Mouse (Mus musculus): ENCODE results near the gene Tlr9. TPM values are rescaled to one million over a fixed set of nuclear protein-coding genes. Genes with fewer than 3 reads are reported as not detected.
A peak's percentile ranks its signal among the peaks of the same experiment; 100 is the strongest.

Gene Tlr9
- polyA plus RNA-seq, 1 experiment: 3.8 TPM

- Histone ChIP-seq H3K27ac (ENCODE audit: insufficient read depth, low read depth, low read length) (0 out of 2 replicates have a peak overlapping the region, but pooled peaks have one; percentile 7), H3K36me3 (ENCODE audit: control insufficient read depth, insufficient read depth, low read length) (peaks cover 16% of the 10 kb centered on the region; the same call in 1 of the 2 replicates), H3K4me1 (ENCODE audit: control insufficient read depth, insufficient read depth, insufficient read length, low read length) (peaks cover 3% of the 10 kb centered on the region), H3K4me3 (ENCODE audit: low read depth, low read length) (peak overlapping the region; percentile 54), H3K27me3 (ENCODE audit: control insufficient read depth, insufficient read depth, low read length) (no peaks in the 10 kb centered on the region)
- 22% methylated on average over 37 of the region's 37 CpGs for WGBS
- TF ChIP-seq CTCF (IDR thresholded peaks at IDR 0.05; ENCODE audit: extremely low read depth, insufficient read length, insufficient replicate concordance, low read depth, low read length): peak; percentile 100
- no peak for TF ChIP-seq POLR2A (IDR thresholded peaks at IDR 0.05; ENCODE audit: low read depth, low read length)
Measured at GRCm38 (mm10) chr9:106211680-106212593, 10.5 kb upstream of the Tlr9 start.

- Histone ChIP-seq H3K27ac (ENCODE audit: insufficient read depth, low read depth, low read length) (no peak overlapping the region), H3K27me3 (ENCODE audit: control insufficient read depth, insufficient read depth, low read length) (no peaks in the 10 kb centered on the region), H3K4me1 (ENCODE audit: control insufficient read depth, insufficient read depth, insufficient read length, low read length) (peaks cover 3% of the 10 kb centered on the region), H3K4me3 (ENCODE audit: low read depth, low read length) (no peak overlapping the region), H3K36me3 (ENCODE audit: control insufficient read depth, insufficient read depth, low read length) (peaks cover 16% of the 10 kb centered on the region; the same call in 1 of the 2 replicates)
- 65% methylated on average over 12 of the region's 12 CpGs for WGBS
- TF ChIP-seq CTCF (IDR thresholded peaks at IDR 0.05; ENCODE audit: extremely low read depth, insufficient read length, insufficient replicate concordance, low read depth, low read length) (no peak), POLR2A (IDR thresholded peaks at IDR 0.05; ENCODE audit: low read depth, low read length) (no peak)
Measured at GRCm38 (mm10) chr9:106212594-106212981, 9.8 kb upstream of the Tlr9 start.

GRCm38 (mm10) chr9:106215341-106216125 is 6.9 kb upstream of the Tlr9 start:
- Histone ChIP-seq H3K36me3 (ENCODE audit: control insufficient read depth, insufficient read depth, low read length) (peaks cover 16% of the 10 kb centered on the region; the same call in 1 of the 2 replicates), H3K27ac (ENCODE audit: insufficient read depth, low read depth, low read length) (no peak overlapping the region), H3K27me3 (ENCODE audit: control insufficient read depth, insufficient read depth, low read length) (no peaks in the 10 kb centered on the region), H3K4me1 (ENCODE audit: control insufficient read depth, insufficient read depth, insufficient read length, low read length) (peaks cover 3% of the 10 kb centered on the region), H3K4me3 (ENCODE audit: low read depth, low read length) (no peak overlapping the region)
- no peak for TF ChIP-seq POLR2A (IDR thresholded peaks at IDR 0.05; ENCODE audit: low read depth, low read length)
- no peak for TF ChIP-seq CTCF (IDR thresholded peaks at IDR 0.05; ENCODE audit: extremely low read depth, insufficient read length, insufficient replicate concordance, low read depth, low read length)
- 75% methylated on average over 6 of the region's 6 CpGs for WGBS

- 82% methylated on average over 7 of the region's 7 CpGs for WGBS
- no peaks in the 10 kb centered on the region; the same call in 1 of the 2 replicates for H3K4me1 ChIP-seq (ENCODE audit: control insufficient read depth, insufficient read depth, insufficient read length, low read length)
- TF ChIP-seq POLR2A (IDR thresholded peaks at IDR 0.05; ENCODE audit: low read depth, low read length) (no peak), CTCF (IDR thresholded peaks at IDR 0.05; ENCODE audit: extremely low read depth, insufficient read length, insufficient replicate concordance, low read depth, low read length) (no peak)
- H3K27ac ChIP-seq (ENCODE audit: insufficient read depth, low read depth, low read length): no peak overlapping the region
- H3K4me3 ChIP-seq (ENCODE audit: low read depth, low read length): no peak overlapping the region
- peaks cover 16% of the 10 kb centered on the region; the same call in 1 of the 2 replicates for H3K36me3 ChIP-seq (ENCODE audit: control insufficient read depth, insufficient read depth, low read length)
- no peaks in the 10 kb centered on the region for H3K27me3 ChIP-seq (ENCODE audit: control insufficient read depth, insufficient read depth, low read length)
Measured at GRCm38 (mm10) chr9:106216971-106217370, 5.4 kb upstream of the Tlr9 start.

GRCm38 (mm10) chr9:106220894-106221523 is 1.4 kb upstream of the Tlr9 start:
- H3K36me3 ChIP-seq (ENCODE audit: control insufficient read depth, insufficient read depth, low read length): no peaks in the 10 kb centered on the region
- 65% methylated on average over 8 of the region's 8 CpGs for WGBS
- no peak overlapping the region for H3K4me3 ChIP-seq (ENCODE audit: low read depth, low read length)
- H3K27ac ChIP-seq (ENCODE audit: insufficient read depth, low read depth, low read length): no peak overlapping the region
- H3K4me1 ChIP-seq (ENCODE audit: control insufficient read depth, insufficient read depth, insufficient read length, low read length): peaks cover 7% of the 10 kb centered on the region
- TF ChIP-seq POLR2A (IDR thresholded peaks at IDR 0.05; ENCODE audit: low read depth, low read length) (no peak), CTCF (IDR thresholded peaks at IDR 0.05; ENCODE audit: extremely low read depth, insufficient read length, insufficient replicate concordance, low read depth, low read length) (no peak)
- no peaks in the 10 kb centered on the region for H3K27me3 ChIP-seq (ENCODE audit: control insufficient read depth, insufficient read depth, low read length)

GRCm38 (mm10) chr9:106222994-106223393 is 596 bp downstream of the Tlr9 start:
- peaks cover 11% of the 10 kb centered on the region for H3K4me1 ChIP-seq (ENCODE audit: control insufficient read depth, insufficient read depth, insufficient read length, low read length)
- no peaks in the 10 kb centered on the region for H3K27me3 ChIP-seq (ENCODE audit: control insufficient read depth, insufficient read depth, low read length)
- TF ChIP-seq POLR2A (IDR thresholded peaks at IDR 0.05; ENCODE audit: low read depth, low read length): no peak
- TF ChIP-seq CTCF (IDR thresholded peaks at IDR 0.05; ENCODE audit: extremely low read depth, insufficient read length, insufficient replicate concordance, low read depth, low read length): no peak
- no peaks in the 10 kb centered on the region for H3K36me3 ChIP-seq (ENCODE audit: control insufficient read depth, insufficient read depth, low read length)
- peak overlapping the region; percentile 61 for H3K27ac ChIP-seq (ENCODE audit: insufficient read depth, low read depth, low read length)
- WGBS: 80% methylated on average over 4 of the region's 4 CpGs
- peak overlapping the region; percentile 48 for H3K4me3 ChIP-seq (ENCODE audit: low read depth, low read length)

Measured in small intestine, adult 2 months (tissue).